Mouse (Mus musculus) spleen, adult 2 months (tissue): ENCODE measurements around the gene Ube2cbp. TPM values are rescaled to one million over a fixed set of nuclear protein-coding genes. Genes with fewer than 3 reads are reported as not detected.

Source experiments
- DNase-seq, 2 experiments: peaks; one replicate each; pipeline versions ENCODE4 v3.0.0 to v3.0.0-alpha.2; 2012 to 2021; ENCODE audit warnings: low spot score in 2 of 2, low read depth in 1 of 2
- H3K27ac ChIP-seq: fragments of 200-500 bp; 2 replicates; pipeline ENCODE4 v1.5.1; 2012; ENCODE audit warnings: low read length, inconsistent platforms; ENCODE audit not compliant: insufficient read depth
- H3K27me3 ChIP-seq: fragments of 200-500 bp; 2 replicates; pipeline ENCODE4 v1.6.1; 2012; ENCODE audit warnings: mild to moderate bottlenecking, moderate library complexity, low read length, inconsistent platforms; ENCODE audit not compliant: control insufficient read depth, insufficient read depth
- H3K36me3 ChIP-seq: fragments of 200-500 bp; 2 replicates; pipeline ENCODE4 v1.6.1; 2012; ENCODE audit warnings: mild to moderate bottlenecking, low read length, inconsistent platforms; ENCODE audit not compliant: control insufficient read depth, insufficient read depth
- H3K4me1 ChIP-seq: fragments of 200-500 bp; 2 replicates; pipeline ENCODE4 v1.6.1; 2011; ENCODE audit warnings: inconsistent platforms; ENCODE audit not compliant: control insufficient read depth, insufficient read depth, insufficient read length
- H3K4me3 ChIP-seq: fragments of 200-500 bp; 2 replicates; pipeline ENCODE4 v1.5.1; 2011; ENCODE audit warnings: mild to moderate bottlenecking, inconsistent platforms; ENCODE audit not compliant: insufficient read depth, insufficient read length; ENCODE audit errors: extremely low read depth
- CTCF ChIP-seq: fragments of 200-500 bp; IDR thresholded peaks from 2 replicates; pipeline ENCODE4 v1.5.1; 2011; ENCODE audit warnings: mild to moderate bottlenecking, inconsistent platforms; ENCODE audit not compliant: insufficient read depth, insufficient read length, insufficient replicate concordance; ENCODE audit errors: extremely low read depth
- POLR2A ChIP-seq: fragments of 200-500 bp; IDR thresholded peaks from 2 replicates; pipeline ENCODE4 v1.6.1; 2011; ENCODE audit warnings: low read depth, low read length, inconsistent platforms
- WGBS: fragments of 180-500 bp; shearing (Covaris S2); methylation state at CpG from one replicate; pipeline ENCODE4 v1.1.7; 2018; 5-methylcytosine and 5-hydroxymethylcytosine counted together
- polyA plus RNA-seq: library from polyadenylated mRNA; depleted of rRNA; stranded (reverse); fragments of >200 nt; gene quantifications from 2 replicates; pipeline ENCODE4 v1.2.3, GENCODE M21; 2012

Gene Ube2cbp
- polyA plus RNA-seq, 1 experiment = 1.0 TPM

GRCm38 (mm10) chr9:86298596-86298995 is 166.2 kb downstream of the Ube2cbp start:
- Histone ChIP-seq H3K27me3 (no peaks in the 10 kb centered on the region), H3K36me3 (no peaks in the 10 kb centered on the region), H3K4me3 (no peak overlapping the region), H3K27ac (no peak overlapping the region), H3K4me1 (no peaks in the 10 kb centered on the region)
- no peak for DNase-seq
- TF ChIP-seq CTCF = no peak
- TF ChIP-seq POLR2A = no peak
- 72% methylated on average over 8 of the region's 8 CpGs for WGBS

- H3K27me3 ChIP-seq = no peaks in the 10 kb centered on the region
- H3K36me3 ChIP-seq = no peaks in the 10 kb centered on the region
- 53% methylated on average over 5 of the region's 5 CpGs for WGBS
- H3K4me3 ChIP-seq = no peak overlapping the region
- DNase-seq = no peak
- H3K4me1 ChIP-seq = no peaks in the 10 kb centered on the region
- TF ChIP-seq POLR2A (no peak), CTCF (no peak)
- no peak overlapping the region for H3K27ac ChIP-seq
Measured at GRCm38 (mm10) chr9:86298131-86298530, 166.6 kb downstream of the Ube2cbp start.

- WGBS = 92% methylated on average over 8 of the region's 8 CpGs
- no peaks in the 10 kb centered on the region for H3K4me1 ChIP-seq
- TF ChIP-seq POLR2A = no peak
- no peak for TF ChIP-seq CTCF
Measured at GRCm38 (mm10) chr9:86296683-86297638, 167.8 kb downstream of the Ube2cbp start.

GRCm38 (mm10) chr9:86287570-86287954 is 177.2 kb downstream of the Ube2cbp start:
- TF ChIP-seq CTCF = no peak
- TF ChIP-seq POLR2A = no peak
- H3K27me3 ChIP-seq = no peaks in the 10 kb centered on the region
- WGBS = 82% methylated on average over 3 of the region's 3 CpGs

More at GRCm38 (mm10) chr9:86296683-86297638, 167.8 kb downstream of the Ube2cbp start:
- Histone ChIP-seq H3K27me3 (no peaks in the 10 kb centered on the region), H3K27ac (no peak overlapping the region), H3K36me3 (no peaks in the 10 kb centered on the region), H3K4me3 (no peak overlapping the region)
- no peak for DNase-seq

GRCm38 (mm10) chr9:86286830-86287569 is 177.8 kb downstream of the Ube2cbp start:
- H3K27ac ChIP-seq = no peak overlapping the region
- TF ChIP-seq POLR2A = no peak
- TF ChIP-seq CTCF = no peak
- WGBS = 90% methylated on average over 2 of the region's 2 CpGs
- no peaks in the 10 kb centered on the region for H3K36me3 ChIP-seq
- H3K27me3 ChIP-seq = no peaks in the 10 kb centered on the region
- no peaks in the 10 kb centered on the region for H3K4me1 ChIP-seq
- no peak overlapping the region for H3K4me3 ChIP-seq
- no peak for DNase-seq

More at GRCm38 (mm10) chr9:86287570-86287954, 177.2 kb downstream of the Ube2cbp start:
- Histone ChIP-seq H3K4me1 (no peaks in the 10 kb centered on the region), H3K36me3 (no peaks in the 10 kb centered on the region), H3K4me3 (no peak overlapping the region), H3K27ac (no peak overlapping the region)
- no peak for DNase-seq

- no peaks in the 10 kb centered on the region for H3K4me1 ChIP-seq
- H3K27me3 ChIP-seq = no peaks in the 10 kb centered on the region
- no peak overlapping the region for H3K4me3 ChIP-seq
- no peaks in the 10 kb centered on the region for H3K36me3 ChIP-seq
- no peak for TF ChIP-seq CTCF
- TF ChIP-seq POLR2A = no peak
- no peak for DNase-seq
- H3K27ac ChIP-seq = no peak overlapping the region
- 55% methylated on average over 5 of the region's 5 CpGs for WGBS
Measured at GRCm38 (mm10) chr9:86282555-86282954, 182.2 kb downstream of the Ube2cbp start.
